Mouse (Mus musculus) liver, postnatal 0 days (tissue): Measurements from ENCODE around the gene Kcna6.

Experiments
- CTCF ChIP-seq: sonication (generic); IDR thresholded peaks from 2 replicates; pipeline ENCODE4 v1.5.1; 2016; ENCODE audit warnings: antibody characterized with exemption, low read depth
- EP300 ChIP-seq: IDR thresholded peaks from 2 replicates; pipeline ENCODE4 v1.6.1; 2016; ENCODE audit warnings: antibody characterized with exemption, low read depth, mild to moderate bottlenecking

- TF ChIP-seq CTCF (no peak), EP300 (no peak)
Measured at GRCm38 (mm10) chr6:126739326-126740210, 906 bp downstream of the Kcna6 start.
